Mouse (Mus musculus): ENCODE data around the gene Hivep3.

- TF ChIP-seq CTCF (IDR thresholded peaks at IDR 0.05; ENCODE audit: control insufficient read depth, insufficient read depth, insufficient read length): no peak
- no peak for TF ChIP-seq USF1 (IDR thresholded peaks at IDR 0.05; ENCODE audit: low read depth)
- TF ChIP-seq MAX (IDR thresholded peaks at IDR 0.05): no peak
- no peak for TF ChIP-seq MYOG (IDR thresholded peaks at IDR 0.05; ENCODE audit: control insufficient read depth, extremely low read depth, insufficient read length)
- no peak for TF ChIP-seq MYOD1 (IDR thresholded peaks at IDR 0.05; ENCODE audit: control insufficient read depth, insufficient read length, low read depth)
- TF ChIP-seq CEBPB (IDR thresholded peaks at IDR 0.05; ENCODE audit: low read depth): no peak
These were observed 288.8 kb downstream of the Hivep3 start for GRCm38 (mm10) chr4:120022392-120022791.
